Mouse (Mus musculus): ENCODE measurements around the gene Kcp. TPM values are rescaled to one million over a fixed set of nuclear protein-coding genes. Genes with fewer than 3 reads are reported as not detected.

The Kcp gene
- polyA plus RNA-seq, 1 experiment, result 25.7 TPM

DNA sequence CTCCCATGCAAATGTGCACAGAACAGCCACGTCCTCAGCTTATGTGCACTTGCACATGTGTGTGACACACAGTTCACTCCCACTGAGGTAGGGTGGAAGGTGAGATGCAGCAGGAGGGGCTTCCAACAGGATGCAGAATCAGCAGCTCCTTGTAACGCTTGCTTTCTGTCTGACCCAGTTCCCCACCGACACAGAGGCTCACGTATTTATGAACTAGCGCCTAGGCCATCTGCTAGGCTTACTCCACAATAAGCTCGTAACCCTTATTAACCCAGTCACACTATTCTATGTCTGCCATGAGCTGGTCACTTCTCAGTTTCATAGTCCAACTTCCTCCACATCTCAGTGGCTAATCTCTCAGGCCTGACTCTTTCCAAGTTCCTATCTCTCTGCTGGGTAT lies 32.5 kb upstream of the Kcp start:
- H3K36me3 ChIP-seq (ENCODE audit: control insufficient read depth, insufficient read depth, low read length), result no peaks in the 10 kb centered on the region; the same call in none of the 2 replicates
- H3K27me3 ChIP-seq (replicated peaks; ENCODE audit: control insufficient read depth, insufficient read depth, low read length), result no peaks in the 10 kb centered on the region
- peak overlapping the region; percentile 42; the same call in 1 of the 2 replicates for H3K27ac ChIP-seq (ENCODE audit: insufficient read depth, low read depth, low read length)
- DNase-seq, result no peak
- no peaks in the 10 kb centered on the region; the same call in 1 of the 2 replicates for H3K4me1 ChIP-seq (ENCODE audit: control insufficient read depth, insufficient read depth, low read length)
- 78% methylated on average over 6 of the region's 6 CpGs for WGBS
- no peak for TF ChIP-seq POLR2A (IDR thresholded peaks at IDR 0.05; ENCODE audit: low read depth, low read length)
- H3K4me3 ChIP-seq (ENCODE audit: insufficient read depth, low read depth, low read length), result no peak overlapping the region

DNA sequence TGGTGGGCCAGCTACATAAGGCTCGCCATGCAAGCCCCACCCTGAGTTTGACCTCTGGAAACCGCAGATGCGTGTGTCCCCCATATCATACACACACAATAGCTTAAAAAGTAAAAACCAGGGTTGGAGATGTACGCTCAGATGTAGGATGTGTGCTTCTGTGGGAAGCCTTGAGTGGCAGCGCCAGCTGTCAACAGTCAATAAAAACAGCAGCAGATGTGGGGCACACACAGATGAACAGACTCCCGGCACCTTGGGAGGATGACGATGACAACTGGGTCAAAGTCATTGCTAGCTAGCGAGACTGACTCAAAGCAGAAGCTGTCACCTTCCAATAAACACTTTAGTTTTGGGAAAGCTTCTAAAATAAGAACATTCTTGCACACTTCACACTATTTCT lies 31.8 kb upstream of the Kcp start:
- Histone ChIP-seq H3K36me3 (ENCODE audit: control insufficient read depth, insufficient read depth, low read length) (no peaks in the 10 kb centered on the region; the same call in none of the 2 replicates), H3K27ac (ENCODE audit: insufficient read depth, low read depth, low read length) (no peak overlapping the region), H3K27me3 (replicated peaks; ENCODE audit: control insufficient read depth, insufficient read depth, low read length) (no peaks in the 10 kb centered on the region), H3K4me3 (ENCODE audit: insufficient read depth, low read depth, low read length) (no peak overlapping the region), H3K4me1 (ENCODE audit: control insufficient read depth, insufficient read depth, low read length) (no peaks in the 10 kb centered on the region; the same call in 1 of the 2 replicates)
- no peak for DNase-seq
- 90% methylated on average over 8 of the region's 8 CpGs for WGBS
- TF ChIP-seq CTCF (conservative IDR thresholded peaks at IDR 0.05; ENCODE audit: insufficient read depth, insufficient read length, low read depth, low read length) (no peak), POLR2A (IDR thresholded peaks at IDR 0.05; ENCODE audit: low read depth, low read length) (no peak)

DNA sequence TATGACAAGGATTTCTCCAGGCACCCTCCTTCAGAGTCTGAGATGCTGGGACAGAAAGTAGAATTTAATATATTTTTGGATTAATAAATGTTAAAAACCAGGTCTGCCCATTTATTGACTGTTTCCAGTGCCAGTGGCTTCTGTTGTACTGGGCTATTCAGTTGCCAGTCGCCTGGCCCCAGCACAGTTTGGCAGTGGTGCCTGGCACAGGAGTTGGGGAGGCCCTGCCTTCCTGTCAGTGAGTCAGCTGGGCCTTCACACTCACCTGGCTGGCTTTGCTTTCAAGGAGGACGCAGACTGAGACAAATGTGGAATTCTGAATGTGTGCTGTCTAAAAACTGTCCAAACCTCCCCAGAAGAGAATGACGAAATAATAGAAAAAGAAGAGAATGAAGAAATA lies 29.5 kb upstream of the Kcp start:
- no peak for TF ChIP-seq CTCF (conservative IDR thresholded peaks at IDR 0.05; ENCODE audit: insufficient read depth, insufficient read length, low read depth, low read length)
- TF ChIP-seq POLR2A (IDR thresholded peaks at IDR 0.05; ENCODE audit: low read depth, low read length), result no peak
- no peak for DNase-seq
- Histone ChIP-seq H3K27me3 (replicated peaks; ENCODE audit: control insufficient read depth, insufficient read depth, low read length) (no peaks in the 10 kb centered on the region), H3K4me1 (ENCODE audit: control insufficient read depth, insufficient read depth, low read length) (no peaks in the 10 kb centered on the region; the same call in 1 of the 2 replicates), H3K36me3 (ENCODE audit: control insufficient read depth, insufficient read depth, low read length) (no peaks in the 10 kb centered on the region; the same call in 1 of the 2 replicates), H3K4me3 (ENCODE audit: insufficient read depth, low read depth, low read length) (no peak overlapping the region), H3K27ac (ENCODE audit: insufficient read depth, low read depth, low read length) (no peak overlapping the region)
- WGBS, result 92% methylated on average over 3 of the region's 3 CpGs

DNA sequence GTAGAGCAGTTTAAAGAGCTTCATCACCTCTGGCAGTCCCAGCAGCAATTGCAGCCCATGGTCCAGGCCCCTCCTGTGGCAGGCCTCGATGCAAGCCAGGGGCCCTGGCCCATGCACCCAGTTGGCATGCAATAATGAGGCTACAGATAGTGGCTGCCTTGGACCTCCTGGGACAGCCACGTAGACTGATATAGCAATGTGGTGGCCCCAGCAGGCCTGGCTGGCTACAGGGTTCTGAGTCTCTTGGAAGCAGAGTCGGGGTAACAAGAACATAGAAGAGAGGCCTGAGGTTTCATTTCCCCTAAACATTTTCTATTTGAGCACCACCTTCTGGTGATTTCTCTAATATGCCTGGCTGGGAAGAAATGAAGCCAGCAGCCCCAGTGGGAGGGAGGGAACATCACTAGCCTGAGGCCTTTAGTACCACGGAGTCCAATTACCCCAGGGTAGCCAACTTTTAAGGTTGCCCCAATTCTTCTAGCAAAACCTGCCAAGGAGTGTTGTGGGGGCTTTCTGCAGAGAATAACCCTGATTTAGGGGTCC lies 29.0 kb upstream of the Kcp start:
- no peaks in the 10 kb centered on the region; the same call in 1 of the 2 replicates for H3K4me1 ChIP-seq (ENCODE audit: control insufficient read depth, insufficient read depth, low read length)
- no peak overlapping the region for H3K27ac ChIP-seq (ENCODE audit: insufficient read depth, low read depth, low read length)
- no peaks in the 10 kb centered on the region; the same call in 1 of the 2 replicates for H3K36me3 ChIP-seq (ENCODE audit: control insufficient read depth, insufficient read depth, low read length)
- no peak for TF ChIP-seq POLR2A (IDR thresholded peaks at IDR 0.05; ENCODE audit: low read depth, low read length)
- TF ChIP-seq CTCF (conservative IDR thresholded peaks at IDR 0.05; ENCODE audit: insufficient read depth, insufficient read length, low read depth, low read length), result peak; percentile 24; the same call in 1 of the 2 replicates
- H3K4me3 ChIP-seq (ENCODE audit: insufficient read depth, low read depth, low read length), result no peak overlapping the region
- 72% methylated on average over 4 of the region's 4 CpGs for WGBS
- no peak for DNase-seq
- no peaks in the 10 kb centered on the region for H3K27me3 ChIP-seq (replicated peaks; ENCODE audit: control insufficient read depth, insufficient read depth, low read length)

DNA sequence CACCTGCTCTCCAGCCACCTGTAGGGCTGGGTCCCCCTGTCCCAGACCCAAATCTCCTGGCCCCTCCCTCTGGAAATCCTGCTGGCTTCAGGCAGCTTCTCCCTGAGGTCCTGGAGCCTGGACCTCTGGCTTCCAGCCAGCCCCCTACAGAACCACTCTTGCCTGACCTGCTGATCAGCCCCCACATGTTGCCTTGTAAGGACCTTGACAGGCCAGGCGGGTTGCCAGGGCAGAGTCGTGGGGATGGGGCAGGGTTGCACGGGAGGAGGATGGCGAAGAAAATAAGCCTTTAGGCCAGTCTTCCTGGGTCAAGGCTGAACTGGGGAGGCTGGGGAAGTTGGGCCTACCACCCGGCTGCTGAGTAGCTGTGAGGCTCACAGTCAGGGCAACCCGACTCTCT lies 27.6 kb upstream of the Kcp start:
- TF ChIP-seq POLR2A (IDR thresholded peaks at IDR 0.05; ENCODE audit: low read depth, low read length) (no peak), CTCF (conservative IDR thresholded peaks at IDR 0.05; ENCODE audit: insufficient read depth, insufficient read length, low read depth, low read length) (no peak)
- H3K4me3 ChIP-seq (ENCODE audit: insufficient read depth, low read depth, low read length), result no peak overlapping the region
- H3K4me1 ChIP-seq (ENCODE audit: control insufficient read depth, insufficient read depth, low read length), result no peaks in the 10 kb centered on the region; the same call in 1 of the 2 replicates
- no peaks in the 10 kb centered on the region for H3K27me3 ChIP-seq (replicated peaks; ENCODE audit: control insufficient read depth, insufficient read depth, low read length)
- 27% methylated on average over 6 of the region's 6 CpGs for WGBS
- DNase-seq, result peak; percentile 77
- H3K27ac ChIP-seq (ENCODE audit: insufficient read depth, low read depth, low read length), result no peak overlapping the region
- no peaks in the 10 kb centered on the region for H3K36me3 ChIP-seq (ENCODE audit: control insufficient read depth, insufficient read depth, low read length)

DNA sequence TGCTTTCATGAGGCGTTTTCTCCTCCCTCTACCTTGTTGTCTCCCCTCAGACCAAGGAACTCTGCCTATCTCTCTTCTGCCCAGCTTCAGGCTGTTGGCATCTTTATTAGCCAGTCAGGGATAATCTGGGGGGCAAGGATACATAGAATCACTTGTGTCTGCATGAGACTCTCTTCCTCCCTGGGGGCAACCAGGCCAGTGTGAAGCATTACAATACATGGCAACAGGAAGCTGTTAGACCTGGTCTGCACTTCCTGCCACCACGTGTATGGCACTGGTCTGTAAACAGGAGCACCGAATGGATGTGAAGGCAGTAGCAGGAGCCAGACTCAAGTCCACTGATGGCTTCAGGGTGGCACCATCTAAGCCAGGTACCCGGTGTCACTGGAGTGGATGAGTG lies 22.3 kb upstream of the Kcp start:
- no peaks in the 10 kb centered on the region for H3K36me3 ChIP-seq (ENCODE audit: control insufficient read depth, insufficient read depth, low read length)
- DNase-seq, result no peak
- no peak overlapping the region for H3K4me3 ChIP-seq (ENCODE audit: insufficient read depth, low read depth, low read length)
- peaks cover 3% of the 10 kb centered on the region; the same call in 1 of the 2 replicates for H3K4me1 ChIP-seq (ENCODE audit: control insufficient read depth, insufficient read depth, low read length)
- H3K27me3 ChIP-seq (replicated peaks; ENCODE audit: control insufficient read depth, insufficient read depth, low read length), result no peaks in the 10 kb centered on the region
- no peak overlapping the region for H3K27ac ChIP-seq (ENCODE audit: insufficient read depth, low read depth, low read length)
- TF ChIP-seq CTCF (conservative IDR thresholded peaks at IDR 0.05; ENCODE audit: insufficient read depth, insufficient read length, low read depth, low read length) (no peak), POLR2A (IDR thresholded peaks at IDR 0.05; ENCODE audit: low read depth, low read length) (no peak)
- 69% methylated on average over 4 of the region's 4 CpGs for WGBS

DNA sequence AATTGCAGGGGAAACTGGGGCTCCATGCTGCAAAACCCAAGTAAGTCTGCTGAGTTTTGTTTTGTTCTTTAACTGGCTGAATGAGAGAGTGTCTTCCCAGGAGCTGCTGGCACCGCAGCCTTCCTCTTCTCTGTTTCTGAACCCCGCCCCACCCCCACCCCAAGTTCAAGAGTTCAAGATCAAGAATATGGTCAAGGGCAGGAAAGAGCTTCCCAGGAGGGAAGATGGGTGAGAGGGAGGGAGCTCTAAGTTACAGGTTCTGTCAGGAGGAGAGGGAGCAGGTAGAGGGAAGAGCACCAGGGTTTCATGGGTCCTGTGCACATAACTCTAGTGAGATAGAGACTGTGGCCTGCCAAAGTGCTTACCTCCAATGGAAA lies 21.7 kb upstream of the Kcp start:
- Histone ChIP-seq H3K27me3 (replicated peaks; ENCODE audit: control insufficient read depth, insufficient read depth, low read length) (no peaks in the 10 kb centered on the region), H3K4me1 (ENCODE audit: control insufficient read depth, insufficient read depth, low read length) (peaks cover 3% of the 10 kb centered on the region; the same call in 1 of the 2 replicates), H3K27ac (ENCODE audit: insufficient read depth, low read depth, low read length) (no peak overlapping the region), H3K36me3 (ENCODE audit: control insufficient read depth, insufficient read depth, low read length) (no peaks in the 10 kb centered on the region), H3K4me3 (ENCODE audit: insufficient read depth, low read depth, low read length) (no peak overlapping the region; the same call in 1 of the 2 replicates)
- no peak for TF ChIP-seq POLR2A (IDR thresholded peaks at IDR 0.05; ENCODE audit: low read depth, low read length)
- TF ChIP-seq CTCF (conservative IDR thresholded peaks at IDR 0.05; ENCODE audit: insufficient read depth, insufficient read length, low read depth, low read length), result no peak
- WGBS, result 33% methylated on average over 2 of the region's 2 CpGs
- no peak for DNase-seq

All from kidney, adult 2 months (tissue).